Mouse (Mus musculus): ENCODE data around the gene Prkn.

The Prkn gene

GRCm38 (mm10) chr17:11845506-11845905, 1005.3 kb downstream of the Prkn start:
- DNase-seq (ENCODE audit: low spot score) = no peak

GRCm38 (mm10) chr17:11854571-11854970, 1014.4 kb downstream of the Prkn start:
- no peak for DNase-seq (ENCODE audit: low spot score)

- no peak for DNase-seq (ENCODE audit: low spot score)
Observed at GRCm38 (mm10) chr17:11858772-11859405, 1018.7 kb downstream of the Prkn start.

- no peak for DNase-seq (ENCODE audit: low spot score)
Observed at GRCm38 (mm10) chr17:11861178-11861577, 1021.0 kb downstream of the Prkn start.

- DNase-seq (ENCODE audit: low spot score) = no peak
Observed at GRCm38 (mm10) chr17:11862360-11862759, 1022.2 kb downstream of the Prkn start.

- DNase-seq (ENCODE audit: low spot score) = no peak
Observed at GRCm38 (mm10) chr17:11863017-11863416, 1022.8 kb downstream of the Prkn start.

- no peak for DNase-seq (ENCODE audit: low spot score)
Observed at GRCm38 (mm10) chr17:11866231-11866630, 1026.0 kb downstream of the Prkn start.

- no peak for DNase-seq (ENCODE audit: low spot score)
Observed at GRCm38 (mm10) chr17:11867334-11868095, 1027.3 kb downstream of the Prkn start.

- no peak for DNase-seq (ENCODE audit: low spot score)
Observed at GRCm38 (mm10) chr17:11870546-11870945, 1030.4 kb downstream of the Prkn start.

- no peak for DNase-seq (ENCODE audit: low spot score)
Observed at GRCm38 (mm10) chr17:11876240-11876639, 1036.1 kb downstream of the Prkn start.

GRCm38 (mm10) chr17:11881110-11881820, 1041.1 kb downstream of the Prkn start:
- no peak for DNase-seq (ENCODE audit: low spot score)

- DNase-seq (ENCODE audit: low spot score) = no peak
Observed at GRCm38 (mm10) chr17:11885601-11886000, 1045.4 kb downstream of the Prkn start.

GRCm38 (mm10) chr17:11886963-11887362, 1046.8 kb downstream of the Prkn start:
- DNase-seq (ENCODE audit: low spot score) = peak; percentile 43

- DNase-seq (ENCODE audit: low spot score) = peak; percentile 74
Observed at GRCm38 (mm10) chr17:11887591-11888205, 1047.5 kb downstream of the Prkn start.

GRCm38 (mm10) chr17:11888806-11889205, 1048.6 kb downstream of the Prkn start:
- DNase-seq (ENCODE audit: low spot score) = no peak

- DNase-seq (ENCODE audit: low spot score) = no peak
Observed at GRCm38 (mm10) chr17:11900300-11900699, 1060.1 kb downstream of the Prkn start.

- DNase-seq (ENCODE audit: low spot score) = no peak
Observed at GRCm38 (mm10) chr17:11901731-11902130, 1061.5 kb downstream of the Prkn start.

- DNase-seq (ENCODE audit: low spot score) = peak; percentile 47
Observed at GRCm38 (mm10) chr17:11903001-11903400, 1062.8 kb downstream of the Prkn start.

GRCm38 (mm10) chr17:11910668-11911398, 1070.6 kb downstream of the Prkn start:
- DNase-seq (ENCODE audit: low spot score) = peak; percentile 15

GRCm38 (mm10) chr17:11912136-11912535, 1072.0 kb downstream of the Prkn start:
- no peak for DNase-seq (ENCODE audit: low spot score)

GRCm38 (mm10) chr17:11912872-11913365, 1072.7 kb downstream of the Prkn start:
- DNase-seq (ENCODE audit: low spot score) = peak; percentile 64

GRCm38 (mm10) chr17:11913620-11914019, 1073.4 kb downstream of the Prkn start:
- DNase-seq (ENCODE audit: low spot score) = no peak
